Mouse (Mus musculus) E14TG2a.4 (cell line): ENCODE measurements around the gene Traf3ip2.

Source experiments
- CTCF ChIP-seq: conservative IDR thresholded peaks from 2 replicates; pipeline ENCODE4 v1.5.1; 2014; ENCODE audit warnings: low read length
- NANOG ChIP-seq: IDR thresholded peaks from 2 replicates; pipeline ENCODE4 v1.6.1; 2014; ENCODE audit warnings: borderline replicate concordance, low read length, mixed read lengths

DNA sequence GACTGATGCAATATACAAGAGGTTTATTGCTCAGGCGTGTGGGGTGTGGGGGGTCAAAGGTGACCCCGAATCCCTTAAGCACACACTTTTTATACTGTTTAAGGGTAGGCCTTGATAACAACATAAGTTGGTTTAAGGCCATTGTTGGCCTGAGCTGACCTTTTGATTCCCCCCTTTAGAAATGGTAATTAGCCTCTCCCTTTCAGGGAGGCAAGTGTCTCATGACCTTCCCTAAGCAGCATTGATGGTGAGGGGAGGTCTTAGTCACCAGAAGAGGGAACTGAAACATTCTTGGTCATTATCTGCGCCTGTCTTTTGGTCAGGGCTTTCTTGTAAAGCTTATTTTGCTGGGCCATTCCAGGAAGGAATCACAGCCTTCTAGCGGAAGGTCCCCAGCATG lies 20.2 kb upstream of the Traf3ip2 start:
- no peak for TF ChIP-seq CTCF
- peak; percentile 49; the same call in 1 of the 2 replicates for TF ChIP-seq NANOG
